Mouse (Mus musculus) adrenal gland, postnatal 14 days (tissue): ENCODE results near the gene Ugt1a10. TPM values are rescaled to one million over a fixed set of nuclear protein-coding genes. Genes with fewer than 3 reads are reported as not detected.

Experiments
- microRNA-seq, 2 experiments: library from miRNA; unstranded; fragments of <30 nt; microRNA quantifications; one replicate each; pipeline ENCODE4 v1.2.0; 2021
- total RNA-seq: library from RNA; stranded (reverse); gene quantifications from 2 replicates; pipeline ENCODE4 v1.2.3, GENCODE M21; 2021

Ugt1a10 gene
- total RNA-seq, 1 experiment from 2014 or later = 1.4 TPM

Small RNA genes lying within 50 kb of the gene (microRNA-seq; reads per million reads assigned to microRNA genes)
- gene Gm25198 = 0 reads per million in 2 experiments

Other genes with a start within 250 kb of the Ugt1a10 start
- 81.6 and 129 TPM in 2 replicates for gene Dgkd, start 202.1 kb upstream of the Ugt1a10 start, total RNA-seq
- gene Usp40, start 46.8 kb upstream of the Ugt1a10 start, total RNA-seq = 25.5 and 27.1 TPM in 2 replicates
- gene Ugt1a9, start 15.4 kb downstream of the Ugt1a10 start, total RNA-seq = 0.30 and 5.9 TPM in 2 replicates
- not detected in 2 replicates for gene Ugt1a8, start 32.4 kb downstream of the Ugt1a10 start, total RNA-seq
- 1.9 and 2.6 TPM in 2 replicates for gene Ugt1a7c, start 39.7 kb downstream of the Ugt1a10 start, total RNA-seq
- gene Ugt1a6b, start 47.9 kb downstream of the Ugt1a10 start, total RNA-seq = 5.3 and 11.5 TPM in 2 replicates
- 10.5 and 12.8 TPM in 2 replicates for gene Ugt1a6a, start 79.4 kb downstream of the Ugt1a10 start, total RNA-seq
- gene Ugt1a5, start 110.6 kb downstream of the Ugt1a10 start, total RNA-seq = 0.37 and 0.41 TPM in 2 replicates
- 0.22 and 0.26 TPM in 2 replicates for gene Ugt1a2, start 145.2 kb downstream of the Ugt1a10 start, total RNA-seq
- 2.6 and 2.8 TPM in 2 replicates for gene Dnajb3, start 150.4 kb downstream of the Ugt1a10 start, total RNA-seq
- gene Ugt1a1, start 156.6 kb downstream of the Ugt1a10 start, total RNA-seq = 11.5 and 47.2 TPM in 2 replicates
- gene Mroh2a, start 171.6 kb downstream of the Ugt1a10 start, total RNA-seq = 0.04 and 0.26 TPM in 2 replicates
- gene Hjurp, start 222.2 kb downstream of the Ugt1a10 start, total RNA-seq = 57.7 and 64.9 TPM in 2 replicates
- gene Trpm8, start 222.3 kb downstream of the Ugt1a10 start, total RNA-seq = not detected in 2 replicates